Mouse (Mus musculus) lung, embryonic 16.5 days (tissue): ENCODE measurements around the gene Kat8. TPM values are rescaled to one million over a fixed set of nuclear protein-coding genes. Genes with fewer than 3 reads are reported as not detected.
"Not testable (repeated sequence)": the region's sequence is repeated elsewhere in the genome, so short reads cannot be mapped to it uniquely, and the experiment has no call there.

ENCODE experiments used
- ATAC-seq: fragments of 200-750 bp; cut with Nextera tagmentation; 2 replicates; pipeline ENCODE4 v1.8.0; 2017; ENCODE audit warnings: low read depth, mild to moderate bottlenecking, moderate library complexity
- H3K27ac ChIP-seq: fragments of 300-500 bp; sonication (generic); 2 replicates; pipeline ENCODE4 v1.5.1; 2014; ENCODE audit warnings: mild to moderate bottlenecking, control low read depth, low read length
- H3K27me3 ChIP-seq: fragments of 300-500 bp; sonication (generic); 2 replicates; pipeline ENCODE4 v1.6.1; 2014; ENCODE audit warnings: low read depth, low read length, mixed read lengths; ENCODE audit not compliant: control insufficient read depth, insufficient read depth
- H3K36me3 ChIP-seq: fragments of 300-500 bp; sonication (generic); 2 replicates; pipeline ENCODE4 v1.6.1; 2014; ENCODE audit warnings: low read length; ENCODE audit not compliant: control insufficient read depth, insufficient read depth
- H3K4me1 ChIP-seq: fragments of 300-500 bp; sonication (generic); replicated peaks from 2 replicates; pipeline ENCODE4 v1.6.1; 2014; ENCODE audit warnings: low read length, mixed read lengths; ENCODE audit not compliant: control insufficient read depth, insufficient read depth
- H3K4me2 ChIP-seq: fragments of 300-500 bp; sonication (generic); 2 replicates; pipeline ENCODE4 v1.6.1; 2014; ENCODE audit warnings: low read depth, low read length, control low read depth
- H3K4me3 ChIP-seq: fragments of 300-500 bp; sonication (generic); 2 replicates; pipeline ENCODE4 v1.5.1; 2014; ENCODE audit warnings: mild to moderate bottlenecking, low read length, control low read depth
- H3K9ac ChIP-seq: fragments of 300-500 bp; sonication (generic); 2 replicates; pipeline ENCODE4 v1.6.1; 2014; ENCODE audit warnings: low read length, control low read depth
- H3K9me3 ChIP-seq: fragments of 300-500 bp; sonication (generic); 2 replicates; pipeline ENCODE4 v1.6.1; 2016; ENCODE audit warnings: low read length; ENCODE audit not compliant: control insufficient read depth
- WGBS: fragments of 180-500 bp; shearing (Covaris S2); extraction: QIAGEN DNeasy Blood & Tissue Kit; methylation state at CpG from one replicate; pipeline ENCODE4 v1.1.7; 2014; 5-methylcytosine and 5-hydroxymethylcytosine counted together
- polyA plus RNA-seq: library from polyadenylated mRNA; unstranded; fragments of >200 nt; fragmentation: Nextera tagmentation; extraction: Ambion mirVana; gene quantifications from 2 replicates; pipeline ENCODE4 v1.2.1, GENCODE M21; 2015

Gene Kat8
- polyA plus RNA-seq, 1 experiment from 2014 or later = 38.9 TPM

- peak overlapping the region; percentile 69 for H3K9ac ChIP-seq
- peaks cover 8% of the 10 kb centered on the region for H3K4me1 ChIP-seq
- H3K36me3 ChIP-seq = peaks cover 3% of the 10 kb centered on the region; the same call in 1 of the 2 replicates
- no peaks in the 10 kb centered on the region for H3K9me3 ChIP-seq
- H3K4me2 ChIP-seq = peak overlapping the region; percentile 92
- 53% methylated on average over 5 of the region's 5 CpGs for WGBS
- H3K27ac ChIP-seq = no peak overlapping the region; the same call in 1 of the 2 replicates
- no peaks in the 10 kb centered on the region for H3K27me3 ChIP-seq
- ATAC-seq = no peak
- H3K4me3 ChIP-seq = peak overlapping the region; percentile 61
Observed at GRCm38 (mm10) chr7:127894480-127894879, 17.8 kb upstream of the Kat8 start.

DNA sequence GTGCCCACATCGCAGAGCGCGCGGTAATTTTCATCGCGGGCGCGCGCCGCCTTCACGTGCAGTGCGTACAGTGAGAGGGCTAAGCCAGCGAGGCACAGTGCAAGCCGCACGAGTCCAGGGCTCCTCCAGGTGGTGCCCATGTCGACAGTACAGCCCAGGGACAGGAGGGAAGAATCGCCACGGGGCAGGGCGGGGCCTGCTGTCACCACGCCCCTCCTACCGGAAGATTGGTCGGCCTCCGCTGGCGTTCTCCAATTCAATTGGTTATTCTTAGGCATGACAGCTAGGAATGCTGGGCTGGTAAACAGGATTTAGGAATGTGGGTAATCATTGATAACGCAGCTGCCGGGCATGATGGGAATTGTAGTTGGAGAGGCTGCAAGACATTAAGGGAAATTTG lies 16.9 kb upstream of the Kat8 start, which contains the start of the genes Gm21974 and Vkorc1:
Gm21974 (minus strand) TSS at position 13 of the 400 bp plus-strand sequence.
Vkorc1 (minus strand) TSS at position 176 of the 400 bp plus-strand sequence.
- peak within 1 kb of the TSS; percentile 61 for H3K4me3 ChIP-seq
- H3K4me2 ChIP-seq = peak within 1 kb of the TSS; percentile 92
- peak within 1 kb of the TSS; percentile 69 for H3K9ac ChIP-seq
- peak within 1 kb of the TSS; percentile 79 for H3K27ac ChIP-seq
- no peaks in the 10 kb centered on the region for H3K9me3 ChIP-seq
- H3K4me1 ChIP-seq = peaks cover 8% of the 10 kb centered on the region
- no peaks in the 10 kb centered on the region for H3K27me3 ChIP-seq
- ATAC-seq = peak; percentile 99
- no peaks in the 10 kb centered on the region; the same call in 1 of the 2 replicates for H3K36me3 ChIP-seq
- under 1% methylated on average over 26 of the region's 26 CpGs for WGBS

GRCm38 (mm10) chr7:127895891-127896290 lies 16.4 kb upstream of the Kat8 start:
- peak; percentile 10; the same call in 1 of the 2 replicates for ATAC-seq
- 68% methylated on average over 7 of the region's 7 CpGs for WGBS
- peak overlapping the region; percentile 92; the same call in 1 of the 2 replicates for H3K4me2 ChIP-seq
- H3K27ac ChIP-seq, H3K4me1 ChIP-seq, H3K36me3 ChIP-seq, H3K9me3 ChIP-seq, H3K27me3 ChIP-seq: not testable (repeated sequence)
- H3K9ac ChIP-seq = peak overlapping the region; percentile 36; the same call in 1 of the 2 replicates
- H3K4me3 ChIP-seq = peak overlapping the region; percentile 61; the same call in 1 of the 2 replicates

- no peaks in the 10 kb centered on the region; the same call in 1 of the 2 replicates for H3K36me3 ChIP-seq
- H3K9ac ChIP-seq = no peak overlapping the region
- H3K4me2 ChIP-seq = no peak overlapping the region
- no peak for ATAC-seq
- H3K27ac ChIP-seq = no peak overlapping the region
- peaks cover 8% of the 10 kb centered on the region for H3K4me1 ChIP-seq
- WGBS = 61% methylated on average over 13 of the region's 13 CpGs
- H3K9me3 ChIP-seq = no peaks in the 10 kb centered on the region
- no peaks in the 10 kb centered on the region for H3K27me3 ChIP-seq
- no peak overlapping the region for H3K4me3 ChIP-seq
Observed at GRCm38 (mm10) chr7:127896384-127896783, 15.9 kb upstream of the Kat8 start.

DNA sequence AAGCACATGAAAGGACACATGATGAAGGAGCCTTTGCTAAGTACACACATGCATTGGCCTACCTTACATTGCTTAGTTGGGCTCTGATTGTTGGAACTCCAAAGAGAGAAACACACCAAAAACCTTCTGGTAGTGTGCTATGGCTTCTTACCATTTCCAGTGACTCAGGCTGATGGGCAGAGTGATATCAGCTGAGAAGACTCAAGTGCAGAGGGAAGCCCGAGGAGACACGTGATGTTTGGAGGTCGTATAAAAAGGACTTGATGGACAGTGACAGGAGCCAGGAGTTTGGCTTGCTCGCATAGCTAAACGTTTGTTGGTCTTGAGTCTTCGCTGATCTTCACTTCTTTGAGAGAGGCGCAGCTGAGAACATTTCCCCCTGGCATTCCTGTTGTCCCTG lies 14.8 kb upstream of the Kat8 start:
- no peak overlapping the region for H3K27ac ChIP-seq
- H3K4me2 ChIP-seq = no peak overlapping the region
- H3K36me3 ChIP-seq = no peaks in the 10 kb centered on the region
- H3K4me1 ChIP-seq = peaks cover 8% of the 10 kb centered on the region
- no peak for ATAC-seq
- no peaks in the 10 kb centered on the region for H3K27me3 ChIP-seq
- no peaks in the 10 kb centered on the region for H3K9me3 ChIP-seq
- no peak overlapping the region for H3K9ac ChIP-seq
- 81% methylated on average over 7 of the region's 7 CpGs for whole genome bisulfite sequencing
- H3K4me3 ChIP-seq = no peak overlapping the region

DNA sequence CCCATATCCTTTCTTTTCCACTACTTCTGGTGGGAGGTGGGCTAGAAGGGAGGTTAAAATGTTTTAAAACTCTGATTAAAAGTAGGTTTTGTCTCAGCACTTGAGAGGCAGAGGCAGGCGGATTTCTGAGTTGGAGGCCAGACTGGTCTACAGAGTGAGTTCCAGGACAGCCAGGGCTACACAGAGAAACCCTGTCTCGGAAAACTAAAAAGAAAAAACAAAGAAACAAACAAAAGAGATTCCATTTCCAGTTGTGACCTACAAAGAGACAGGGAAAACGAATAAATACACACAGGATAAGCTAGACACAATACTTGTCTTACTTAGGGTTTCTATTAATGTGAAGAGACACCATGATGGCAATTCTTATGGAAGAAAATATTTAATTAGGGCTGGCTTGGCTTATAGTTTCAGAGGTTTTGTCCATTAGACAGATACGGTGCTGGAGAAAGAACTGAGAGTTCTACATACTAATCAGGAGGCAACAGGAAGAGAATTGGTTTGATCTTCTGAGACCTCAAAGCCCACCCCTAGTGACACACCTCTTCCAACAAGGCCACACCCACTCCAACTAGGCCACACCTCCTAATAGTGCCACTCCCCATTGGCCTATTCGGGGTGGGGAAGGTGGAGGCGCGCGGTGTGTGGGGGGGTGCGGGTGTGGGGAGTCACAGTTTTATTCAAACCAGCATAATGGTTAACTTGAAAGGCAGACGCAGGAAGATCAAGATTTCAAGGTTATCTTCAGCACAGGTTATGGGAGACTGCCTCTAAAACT lies 13.9 kb upstream of the Kat8 start:
- WGBS = 34% methylated on average over 10 of the region's 10 CpGs
- peaks cover 8% of the 10 kb centered on the region for H3K4me1 ChIP-seq
- H3K27ac ChIP-seq = no peak overlapping the region
- H3K27me3 ChIP-seq = no peaks in the 10 kb centered on the region
- ATAC-seq = no peak
- no peaks in the 10 kb centered on the region for H3K9me3 ChIP-seq
- no peak overlapping the region for H3K4me3 ChIP-seq
- H3K36me3 ChIP-seq = no peaks in the 10 kb centered on the region
- H3K9ac ChIP-seq = no peak overlapping the region
- no peak overlapping the region for H3K4me2 ChIP-seq

DNA sequence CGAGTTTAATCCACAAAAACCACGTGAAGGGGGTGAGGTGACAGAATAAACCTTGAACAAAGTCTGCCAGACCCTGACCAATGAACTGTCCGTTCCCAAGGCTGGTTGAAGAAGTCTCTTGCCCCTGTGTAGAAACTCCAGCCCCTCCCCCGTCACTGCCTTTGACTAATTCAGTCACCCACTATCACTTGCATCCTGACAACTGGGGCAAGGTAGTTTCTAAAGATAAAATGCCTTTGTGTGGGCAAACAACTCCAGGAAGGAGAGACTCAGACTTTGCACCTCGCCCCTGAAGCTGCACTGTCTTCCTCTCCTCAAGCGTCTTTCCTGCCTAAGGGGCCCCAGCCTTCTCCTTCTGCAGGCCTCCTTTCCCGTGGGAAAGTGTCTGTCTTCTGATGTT lies 12.3 kb upstream of the Kat8 start:
- no peak overlapping the region for H3K27ac ChIP-seq
- no peak overlapping the region for H3K4me2 ChIP-seq
- H3K9ac ChIP-seq = no peak overlapping the region
- no peaks in the 10 kb centered on the region for H3K36me3 ChIP-seq
- no peaks in the 10 kb centered on the region for H3K27me3 ChIP-seq
- no peaks in the 10 kb centered on the region for H3K9me3 ChIP-seq
- 19% methylated on average over 7 of the region's 7 CpGs for WGBS
- peaks cover 5% of the 10 kb centered on the region for H3K4me1 ChIP-seq
- no peak for ATAC-seq
- H3K4me3 ChIP-seq = no peak overlapping the region

GRCm38 (mm10) chr7:127901772-127902171 lies 10.5 kb upstream of the Kat8 start:
- H3K27me3 ChIP-seq = no peaks in the 10 kb centered on the region
- no peak overlapping the region for H3K4me3 ChIP-seq
- peaks cover 16% of the 10 kb centered on the region; the same call in 1 of the 2 replicates for H3K36me3 ChIP-seq
- 68% methylated on average over 2 of the region's 2 CpGs for WGBS
- H3K4me1 ChIP-seq = peaks cover 9% of the 10 kb centered on the region
- H3K9me3 ChIP-seq = no peaks in the 10 kb centered on the region
- H3K4me2 ChIP-seq = no peak overlapping the region
- no peak for ATAC-seq
- H3K27ac ChIP-seq = no peak overlapping the region
- H3K9ac ChIP-seq = no peak overlapping the region

GRCm38 (mm10) chr7:127903971-127904796 lies 8.1 kb upstream of the Kat8 start, which contains the start of gene Bckdk:
Gene Bckdk, plus strand, starts transcription at chr7:127904082.
- ATAC-seq = peak; percentile 95
- peak within 1 kb of the TSS; percentile 88 for H3K4me3 ChIP-seq
- peaks cover 9% of the 10 kb centered on the region for H3K4me1 ChIP-seq
- H3K27me3 ChIP-seq = no peaks in the 10 kb centered on the region
- H3K9me3 ChIP-seq = no peaks in the 10 kb centered on the region
- H3K4me2 ChIP-seq = peak within 1 kb of the TSS; percentile 82
- H3K36me3 ChIP-seq = peaks cover 39% of the 10 kb centered on the region
- peak within 1 kb of the TSS; percentile 97 for H3K9ac ChIP-seq
- WGBS = 6% methylated on average over 37 of the region's 38 CpGs
- H3K27ac ChIP-seq = peak within 1 kb of the TSS; percentile 91
